Mouse (Mus musculus) hindbrain, postnatal 0 days (tissue): ENCODE results near the gene Srrm4. TPM values are rescaled to one million over a fixed set of nuclear protein-coding genes. Genes with fewer than 3 reads are reported as not detected.

Experiments
- ATAC-seq: fragments of 200-750 bp; cut with Nextera tagmentation; 2 replicates; pipeline ENCODE4 v1.8.0; 2017; ENCODE audit warnings: mild to moderate bottlenecking, moderate TSS enrichment, moderate library complexity
- DNase-seq: peaks from one replicate; pipeline ENCODE4 v3.0.0-alpha.2; 2015; ENCODE audit warnings: low spot score
- H3K27ac ChIP-seq: fragments of 300-500 bp; sonication (generic); 2 replicates; pipeline ENCODE4 v1.5.1; 2014; ENCODE audit warnings: mild to moderate bottlenecking
- H3K27me3 ChIP-seq: fragments of 300-500 bp; sonication (generic); 2 replicates; pipeline ENCODE4 v1.6.1; 2014; ENCODE audit warnings: low read length, mixed read lengths; ENCODE audit not compliant: insufficient read depth
- H3K36me3 ChIP-seq: fragments of 300-500 bp; sonication (generic); 2 replicates; pipeline ENCODE4 v1.6.1; 2014; ENCODE audit warnings: low read length, mixed read lengths; ENCODE audit not compliant: insufficient read depth
- H3K4me1 ChIP-seq: fragments of 300-500 bp; sonication (generic); 2 replicates; pipeline ENCODE4 v1.6.1; 2014; ENCODE audit warnings: antibody characterized with exemption, low read length, mixed read lengths; ENCODE audit not compliant: insufficient read depth
- H3K4me2 ChIP-seq: fragments of 300-500 bp; sonication (generic); 2 replicates; pipeline ENCODE4 v1.6.1; 2014; ENCODE audit warnings: low read depth, mild to moderate bottlenecking, low read length, moderate library complexity, mixed read lengths
- H3K4me3 ChIP-seq: fragments of 300-500 bp; sonication (generic); 2 replicates; pipeline ENCODE4 v1.5.1; 2014; ENCODE audit warnings: low read length
- H3K9ac ChIP-seq: fragments of 300-500 bp; sonication (generic); replicated peaks from 2 replicates; pipeline ENCODE4 v1.6.1; 2014; ENCODE audit warnings: mild to moderate bottlenecking, low read length, moderate library complexity, mixed read lengths
- H3K9me3 ChIP-seq: fragments of 300-500 bp; sonication (generic); 2 replicates; pipeline ENCODE4 v1.6.1; 2016; ENCODE audit warnings: low read length, mixed read lengths
- CTCF ChIP-seq: IDR thresholded peaks from 2 replicates; pipeline ENCODE4 v1.5.1; 2016; ENCODE audit warnings: antibody characterized with exemption, control low read depth, low read depth
- WGBS: fragments of 180-500 bp; shearing (Covaris S2); extraction: QIAGEN DNeasy Blood & Tissue Kit; methylation state at CpG from one replicate; pipeline ENCODE4 v1.1.7; 2014; 5-methylcytosine and 5-hydroxymethylcytosine counted together
- polyA plus RNA-seq: library from polyadenylated mRNA; unstranded; fragments of >200 nt; fragmentation: Nextera tagmentation; extraction: Ambion mirVana; gene quantifications from 2 replicates; pipeline ENCODE4 v1.2.1, GENCODE M21; 2015
- total RNA-seq: library from RNA; depleted of rRNA; stranded (reverse); fragments of >200 nt; gene quantifications from 2 replicates; pipeline ENCODE4 v1.2.3, GENCODE M21; 2014

The Srrm4 gene
- total and polyA plus RNA-seq, 2 experiments from 2014 or later, result 5.9 to 12.5 TPM

GRCm38 (mm10) chr5:116496717-116497116 lies 94.9 kb downstream of the Srrm4 start:
- 0 out of 2 replicates have a peak, but pooled peaks cover 6% of the 10 kb centered on the region for H3K4me1 ChIP-seq
- H3K27me3 ChIP-seq, result no peaks in the 10 kb centered on the region
- ATAC-seq (no peak), DNase-seq (no peak)
- no peak overlapping the region for H3K27ac ChIP-seq
- H3K4me3 ChIP-seq, result no peak overlapping the region
- no peak overlapping the region for H3K4me2 ChIP-seq
- no peaks in the 10 kb centered on the region for H3K36me3 ChIP-seq
- TF ChIP-seq CTCF, result no peak
- WGBS, result 86% methylated on average over 2 of the region's 2 CpGs
- no peaks in the 10 kb centered on the region for H3K9me3 ChIP-seq
- no peak overlapping the region for H3K9ac ChIP-seq

GRCm38 (mm10) chr5:116495466-116495865 lies 96.2 kb downstream of the Srrm4 start:
- ATAC-seq (no peak), DNase-seq (no peak)
- TF ChIP-seq CTCF, result no peak
- 0 out of 2 replicates have a peak, but pooled peaks cover 9% of the 10 kb centered on the region for H3K4me1 ChIP-seq
- no peak overlapping the region for H3K4me2 ChIP-seq
- H3K4me3 ChIP-seq, result no peak overlapping the region
- H3K36me3 ChIP-seq, result no peaks in the 10 kb centered on the region
- H3K27ac ChIP-seq, result no peak overlapping the region
- 62% methylated on average over 9 of the region's 9 CpGs for WGBS
- H3K9me3 ChIP-seq, result no peaks in the 10 kb centered on the region
- no peak overlapping the region for H3K9ac ChIP-seq
- H3K27me3 ChIP-seq, result no peaks in the 10 kb centered on the region

DNA sequence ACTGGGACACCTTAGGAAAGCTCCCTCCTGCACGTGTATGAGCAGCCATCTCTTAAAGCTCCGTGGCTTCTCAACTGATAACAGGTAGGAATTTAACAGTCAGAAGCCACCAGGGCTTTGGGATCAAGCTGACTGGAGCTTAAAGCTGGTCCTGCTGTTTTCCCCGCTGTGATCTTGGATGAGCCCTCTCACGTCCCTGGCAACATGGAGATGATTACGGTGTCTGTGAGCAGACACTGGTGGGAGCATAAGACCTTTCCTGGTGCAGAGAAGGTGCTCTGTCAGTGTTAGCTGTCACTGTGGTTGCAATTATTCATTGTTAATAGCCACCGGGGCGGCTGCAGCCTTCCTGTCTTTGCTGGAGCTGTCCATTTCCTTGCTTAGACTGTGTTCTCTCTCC lies 97.2 kb downstream of the Srrm4 start:
- no peaks in the 10 kb centered on the region for H3K36me3 ChIP-seq
- DNase-seq (no peak), ATAC-seq (no peak)
- H3K9me3 ChIP-seq, result no peaks in the 10 kb centered on the region
- no peaks in the 10 kb centered on the region for H3K27me3 ChIP-seq
- H3K27ac ChIP-seq, result no peak overlapping the region
- no peak overlapping the region for H3K9ac ChIP-seq
- H3K4me2 ChIP-seq, result no peak overlapping the region
- H3K4me3 ChIP-seq, result no peak overlapping the region
- WGBS, result 44% methylated on average over 7 of the region's 7 CpGs
- TF ChIP-seq CTCF, result no peak
- H3K4me1 ChIP-seq, result 0 out of 2 replicates have a peak, but pooled peaks cover 9% of the 10 kb centered on the region

DNA sequence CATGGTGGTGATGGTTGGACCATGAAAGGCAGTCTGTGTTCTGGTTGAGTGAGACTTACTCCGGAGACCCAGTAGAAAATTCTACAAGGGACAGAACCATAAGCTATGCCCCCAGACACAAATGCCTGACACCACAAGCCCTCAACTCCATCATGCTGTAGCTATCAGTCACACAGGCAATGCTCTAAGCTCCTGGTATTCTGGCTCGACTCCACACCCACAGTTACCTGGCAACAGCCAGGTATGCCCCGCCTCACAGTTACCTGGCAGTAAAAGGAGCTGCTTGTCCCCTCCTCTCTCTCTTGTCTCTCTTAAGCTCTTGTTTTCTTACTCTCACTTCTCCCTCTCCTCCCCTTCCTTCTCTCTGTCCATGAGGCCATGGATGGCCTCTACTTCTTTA lies 98.9 kb downstream of the Srrm4 start:
- no peak for DNase-seq
- ATAC-seq, result no peak
- 75% methylated on average over 3 of the region's 3 CpGs for WGBS
- no peak overlapping the region for H3K9ac ChIP-seq
- no peaks in the 10 kb centered on the region for H3K36me3 ChIP-seq
- H3K4me2 ChIP-seq, result no peak overlapping the region
- H3K27me3 ChIP-seq, result no peaks in the 10 kb centered on the region
- TF ChIP-seq CTCF, result no peak
- 0 out of 2 replicates have a peak, but pooled peaks cover 9% of the 10 kb centered on the region for H3K4me1 ChIP-seq
- H3K9me3 ChIP-seq, result no peaks in the 10 kb centered on the region
- H3K27ac ChIP-seq, result no peak overlapping the region
- no peak overlapping the region for H3K4me3 ChIP-seq

GRCm38 (mm10) chr5:116491794-116492420 lies 99.7 kb downstream of the Srrm4 start:
- Histone ChIP-seq H3K27ac (no peak overlapping the region), H3K9me3 (no peaks in the 10 kb centered on the region), H3K4me1 (0 out of 2 replicates have a peak, but pooled peaks cover 3% of the 10 kb centered on the region), H3K36me3 (no peaks in the 10 kb centered on the region), H3K27me3 (no peaks in the 10 kb centered on the region), H3K4me3 (no peak overlapping the region), H3K4me2 (no peak overlapping the region), H3K9ac (no peak overlapping the region)
- no peak for DNase-seq
- no peak for TF ChIP-seq CTCF
- WGBS, result 55% methylated on average over 12 of the region's 12 CpGs
- no peak for ATAC-seq

DNA sequence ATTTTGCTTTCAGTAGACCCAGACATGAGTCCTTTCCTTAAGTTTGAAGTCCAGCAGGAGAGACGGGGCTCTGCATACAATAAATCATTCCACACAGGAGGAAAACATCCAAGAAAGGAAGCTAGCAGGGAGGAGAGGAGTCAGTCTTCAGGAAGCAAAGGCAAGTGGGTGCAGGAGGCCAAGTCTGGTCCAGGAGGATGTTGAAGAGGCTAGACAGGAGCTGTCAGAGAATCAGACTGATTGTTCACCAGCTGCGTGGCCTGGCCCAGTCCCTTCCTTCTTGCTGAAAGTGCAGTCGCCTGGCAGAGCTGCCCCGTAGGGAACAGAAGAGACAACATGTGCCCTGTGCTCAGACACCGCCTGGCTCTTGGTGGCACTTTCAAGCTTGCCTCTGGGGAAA lies 100.8 kb downstream of the Srrm4 start:
- Histone ChIP-seq H3K9ac (no peak overlapping the region), H3K27me3 (no peaks in the 10 kb centered on the region), H3K27ac (no peak overlapping the region), H3K4me3 (no peak overlapping the region), H3K36me3 (no peaks in the 10 kb centered on the region), H3K9me3 (no peaks in the 10 kb centered on the region), H3K4me1 (0 out of 2 replicates have a peak, but pooled peaks cover 5% of the 10 kb centered on the region), H3K4me2 (no peak overlapping the region)
- ATAC-seq (no peak), DNase-seq (no peak)
- WGBS, result 56% methylated on average over 5 of the region's 5 CpGs
- TF ChIP-seq CTCF, result no peak

DNA sequence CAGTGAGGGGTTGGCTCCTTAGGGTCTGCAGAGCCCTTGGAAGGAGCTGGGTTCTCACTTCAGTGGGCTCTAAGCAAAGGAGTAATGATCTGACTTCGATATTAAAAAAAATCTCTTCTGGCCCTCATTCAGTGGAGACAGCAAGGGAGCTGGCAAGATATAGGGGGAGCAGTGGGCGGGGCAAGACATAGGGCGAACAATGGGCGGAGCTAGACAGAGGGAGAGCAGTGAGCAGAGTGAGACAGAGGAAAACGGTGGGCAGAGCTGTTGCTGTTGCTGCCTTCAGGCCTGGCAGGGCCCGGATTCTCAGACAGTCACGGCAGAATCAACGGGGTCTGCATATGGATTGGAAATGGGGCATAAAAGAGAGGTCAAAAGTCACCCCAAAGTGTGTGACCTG lies 102.0 kb downstream of the Srrm4 start:
- 63% methylated on average over 8 of the region's 8 CpGs for WGBS
- Histone ChIP-seq H3K4me1 (0 out of 2 replicates have a peak, but pooled peaks cover 12% of the 10 kb centered on the region), H3K4me2 (no peak overlapping the region), H3K27ac (no peak overlapping the region), H3K9me3 (no peaks in the 10 kb centered on the region), H3K27me3 (no peaks in the 10 kb centered on the region), H3K4me3 (no peak overlapping the region), H3K36me3 (no peaks in the 10 kb centered on the region), H3K9ac (no peak overlapping the region)
- no peak for TF ChIP-seq CTCF
- ATAC-seq (no peak), DNase-seq (no peak)
